Mouse (Mus musculus) adipose tissue, adult 10 weeks (tissue): ENCODE data around the gene Pmis2. TPM values are rescaled to one million over a fixed set of nuclear protein-coding genes. Genes with fewer than 3 reads are reported as not detected.

Source experiments
- polyA plus RNA-seq: library from polyadenylated mRNA; stranded (reverse); fragments of 350-450 nt; fragmentation: Illumina TruSeq; extraction: RNeasy Lipid Tissue Mini Kit (QIAGEN cat#74804); gene quantifications from one replicate; pipeline ENCODE4 v1.2.3, GENCODE M21; 2014; ENCODE audit warnings: low read depth, low replicate concordance

Gene Pmis2
- 2.8 TPM for polyA plus RNA-seq

DNA sequence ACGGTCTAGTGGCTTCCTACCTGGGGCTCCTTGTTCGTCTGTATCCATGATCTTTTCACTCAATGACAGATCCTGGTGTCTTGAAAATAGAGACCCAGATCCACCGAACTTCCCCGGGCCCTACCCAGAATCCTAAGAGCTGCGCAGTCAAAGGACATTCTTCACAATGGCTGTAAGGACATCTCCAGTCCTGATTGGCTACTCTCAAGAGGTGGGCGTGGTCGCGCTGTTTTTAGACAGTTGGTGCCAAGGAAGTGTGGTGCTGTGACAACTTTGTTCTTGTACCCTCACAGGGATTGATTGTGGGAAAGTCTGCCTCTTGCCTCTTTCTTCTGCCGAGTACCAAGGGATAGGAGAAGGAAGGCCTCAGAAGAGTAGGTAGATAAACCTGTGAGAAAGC, at the start of gene Pmis2:
Gene Pmis2 (minus strand): TSS at position 126 of the 400 bp plus-strand sequence.

GRCm38 (mm10) chr7:30711942-30712341, 40.5 kb upstream of the Pmis2 start, which contains the start of gene Atp4a:
Gene Atp4a, plus strand, starts transcription at chr7:30712209.

GRCm38 (mm10) chr7:30698589-30698988, 27.2 kb upstream of the Pmis2 start, which contains the start of gene 2200002J24Rik:
Gene 2200002J24Rik, plus strand, starts transcription at chr7:30698926.

GRCm38 (mm10) chr7:30664529-30665200, 6.7 kb downstream of the Pmis2 start, which contains the start of gene Haus5:
Gene Haus5, minus strand, starts transcription at chr7:30664994.

GRCm38 (mm10) chr7:30649591-30650540, 21.5 kb downstream of the Pmis2 start, which contains the start of gene Rbm42:
Gene Rbm42, minus strand, starts transcription at chr7:30650317.

GRCm38 (mm10) chr7:30635752-30636151, 35.7 kb downstream of the Pmis2 start, which contains the start of gene Etv2:
Gene Etv2, minus strand, starts transcription at chr7:30635852.

DNA sequence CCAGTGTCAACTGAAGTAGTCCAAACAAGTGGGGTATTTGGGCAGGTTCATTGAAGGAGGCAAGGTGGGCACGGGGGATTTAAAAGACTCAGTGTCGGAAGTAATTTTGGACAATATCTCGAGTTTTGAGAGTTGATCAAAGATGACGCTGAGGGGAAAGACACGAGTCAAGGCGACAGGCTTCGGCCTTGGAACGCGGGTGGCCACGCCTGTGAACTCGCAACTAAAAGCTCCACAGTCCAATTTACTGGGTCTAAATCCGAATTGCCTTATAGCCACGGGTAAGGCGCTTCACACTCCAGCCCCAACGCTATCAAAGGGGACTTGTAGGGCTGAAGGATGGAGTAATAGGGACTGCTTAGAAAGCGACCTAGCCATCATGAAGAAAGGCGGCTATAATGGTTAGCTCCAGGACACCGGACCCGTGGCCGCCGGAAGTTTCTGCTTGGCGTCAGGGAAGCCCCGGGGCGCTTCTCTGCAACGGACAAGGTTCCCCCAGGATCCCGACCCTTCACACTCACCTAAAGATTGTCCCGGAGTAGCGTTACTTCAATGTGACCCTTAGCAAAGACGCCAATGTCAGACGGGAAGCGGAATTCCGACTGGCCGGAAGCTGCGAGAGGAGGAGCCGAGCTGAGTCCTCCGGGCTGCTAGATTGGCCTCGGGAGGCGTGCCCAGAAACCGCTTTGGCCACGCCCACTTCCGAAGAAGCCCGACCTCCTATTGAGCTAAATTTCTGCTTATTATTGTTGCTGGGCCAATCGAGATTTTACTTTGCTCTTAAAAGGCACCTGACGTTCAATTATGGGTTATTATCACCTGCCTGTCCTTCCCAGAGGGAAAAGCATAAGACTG, 45.6 kb downstream of the Pmis2 start, which contains the start of gene Cox6b1:
Gene Cox6b1 (minus strand): TSS at position 622 of the 855 bp plus-strand sequence.

Other genes starting within 250 kb of the Pmis2 start
- gene Nfkbid, start 249.9 kb downstream of the Pmis2 start, polyA plus RNA-seq, result 1.9 TPM
- gene Aplp1, start 226.1 kb downstream of the Pmis2 start, polyA plus RNA-seq, result 2.8 TPM
- gene Kirrel2, start 213.9 kb downstream of the Pmis2 start, polyA plus RNA-seq, result not detected
- gene Nphs1, start 213.3 kb downstream of the Pmis2 start, polyA plus RNA-seq, result not detected
- gene Prodh2, start 178.0 kb downstream of the Pmis2 start, polyA plus RNA-seq, result not detected
- 11.2 TPM for gene Arhgap33, start 136.5 kb downstream of the Pmis2 start, polyA plus RNA-seq
- 19.1 TPM for gene Hspb6, start 119.4 kb downstream of the Pmis2 start, polyA plus RNA-seq
- 13.6 TPM for gene Proser3, start 119.3 kb downstream of the Pmis2 start, polyA plus RNA-seq
- gene Lin37, start 111.8 kb downstream of the Pmis2 start, polyA plus RNA-seq, result 26.3 TPM
- 50.0 TPM for gene U2af1l4, start 108.3 kb downstream of the Pmis2 start, polyA plus RNA-seq
- gene Gm49396, start 108.3 kb downstream of the Pmis2 start, polyA plus RNA-seq, result 6.5 TPM
- gene Psenen, start 108.0 kb downstream of the Pmis2 start, polyA plus RNA-seq, result 138 TPM
- gene Igflr1, start 106.2 kb downstream of the Pmis2 start, polyA plus RNA-seq, result 2.8 TPM
- gene Kmt2b, start 82.9 kb downstream of the Pmis2 start, polyA plus RNA-seq, result 28.8 TPM
- 2.1 TPM for gene Zbtb32, start 72.7 kb downstream of the Pmis2 start, polyA plus RNA-seq
- 25.2 TPM for gene Upk1a, start 58.8 kb downstream of the Pmis2 start, polyA plus RNA-seq
- gene Cox6b1, start 45.5 kb downstream of the Pmis2 start, polyA plus RNA-seq, result 824 TPM
- gene Etv2, start 35.8 kb downstream of the Pmis2 start, polyA plus RNA-seq, result not detected
- gene Rbm42, start 21.3 kb downstream of the Pmis2 start, polyA plus RNA-seq, result 55.3 TPM
- 12.3 TPM for gene Haus5, start 6.6 kb downstream of the Pmis2 start, polyA plus RNA-seq
- not detected for gene 2200002J24Rik, start 27.3 kb upstream of the Pmis2 start, polyA plus RNA-seq
- gene Atp4a, start 40.6 kb upstream of the Pmis2 start, polyA plus RNA-seq, result 66.9 TPM
- gene Tmem147, start 57.9 kb upstream of the Pmis2 start, polyA plus RNA-seq, result 135 TPM
- gene Gapdhs, start 72.1 kb upstream of the Pmis2 start, polyA plus RNA-seq, result 58.5 TPM
- gene Sbsn, start 79.9 kb upstream of the Pmis2 start, polyA plus RNA-seq, result 31.5 TPM
- gene Dmkn, start 92.2 kb upstream of the Pmis2 start, polyA plus RNA-seq, result 12.2 TPM
- gene Krtdap, start 116.3 kb upstream of the Pmis2 start, polyA plus RNA-seq, result not detected
- gene Ffar2, start 152.2 kb upstream of the Pmis2 start, polyA plus RNA-seq, result 29.9 TPM
- gene Ffar3, start 184.6 kb upstream of the Pmis2 start, polyA plus RNA-seq, result not detected
- not detected for gene Ffar1, start 190.0 kb upstream of the Pmis2 start, polyA plus RNA-seq
- gene Cd22, start 208.7 kb upstream of the Pmis2 start, polyA plus RNA-seq, result 0.56 TPM
- 0.88 TPM for gene Mag, start 243.3 kb upstream of the Pmis2 start, polyA plus RNA-seq